Comparison of ENCODE assay signal across 19 mouse cellular contexts in genomic region chr11:120026941-120027340, GRCm38 (mm10). TPM values are rescaled to one million over a fixed set of nuclear protein-coding genes. Genes with fewer than 3 reads are reported as not detected.
"Had no signal": no experiment of that assay in that cellular context is flagged by ENCODE, and none has a peak within 500 bp of the region (broad histone marks: within the 10 kb centered on the region; RNA-seq: fewer than 3 reads in every experiment).

No protein-coding gene starts in this region.

- DNase-seq: left cerebral cortex, postnatal 4 days; liver, postnatal 0 days; lung, embryonic 14.5 days; retina, postnatal 1 day; thymus, adult 18-20 months; thymus, postnatal 36 days had no signal

- H3K36me3 ChIP-seq: limb, embryonic 12.5 days; limb, embryonic 15.5 days; midbrain, embryonic 10.5 days; midbrain, embryonic 13.5 days; neural tube, embryonic 13.5 days had no signal

- H3K27me3 ChIP-seq: limb, embryonic 12.5 days; limb, embryonic 15.5 days; midbrain, embryonic 13.5 days; neural tube, embryonic 13.5 days had no signal

- H3K4me3 ChIP-seq: limb, embryonic 12.5 days; limb, embryonic 15.5 days; midbrain, embryonic 10.5 days; midbrain, embryonic 13.5 days; myocyte; neural tube, embryonic 13.5 days had no signal

- H3K27ac ChIP-seq: limb, embryonic 12.5 days; limb, embryonic 15.5 days; liver, embryonic 14.5 days; macrophage; midbrain, embryonic 10.5 days; midbrain, embryonic 13.5 days; neural tube, embryonic 13.5 days had no signal

- H3K4me2 ChIP-seq: limb, embryonic 12.5 days; limb, embryonic 15.5 days; liver, embryonic 11.5 days; lung, embryonic 14.5 days; midbrain, embryonic 13.5 days; neural tube, embryonic 13.5 days had no signal

- ATAC-seq: inflammation-experienced regulatory T-cells, adult 6 months; intestine, embryonic 16.5 days; liver, postnatal 0 days; lung, postnatal 0 days; midbrain, embryonic 13.5 days; midbrain, embryonic 16.5 days had no signal

- H3K9me3 ChIP-seq: limb, embryonic 12.5 days; limb, embryonic 15.5 days; midbrain, embryonic 10.5 days; midbrain, embryonic 13.5 days; neural tube, embryonic 13.5 days had no signal

- H3K9ac ChIP-seq: limb, embryonic 12.5 days; limb, embryonic 15.5 days; liver, embryonic 14.5 days; liver, postnatal 0 days; lung, embryonic 14.5 days; midbrain, embryonic 13.5 days; neural tube, embryonic 13.5 days had no signal

RNA-seq across cellular contexts. Expression of gene Aatk, which starts 20.0 kb away (rescaled TPM):
- polyA plus RNA-seq: inflammation-experienced regulatory T-cells, adult 6 months had no signal
